Mouse (Mus musculus) E14TG2a.4 (cell line): ENCODE data around the gene Prickle1.

Source experiments
- H3K27me3 ChIP-seq: 2 replicates; pipeline ENCODE4 v1.6.1; 2014; ENCODE audit warnings: low read length, control low read depth; ENCODE audit not compliant: insufficient read depth
- H3K36me3 ChIP-seq: 2 replicates; pipeline ENCODE4 v1.6.1; 2014; ENCODE audit warnings: low read length, control low read depth; ENCODE audit not compliant: insufficient read depth
- H3K4me1 ChIP-seq: replicated peaks from 2 replicates; pipeline ENCODE4 v1.6.1; 2014; ENCODE audit warnings: low read depth, low read length, control low read depth
- H3K4me3 ChIP-seq: replicated peaks from 2 replicates; pipeline ENCODE4 v1.5.1; 2014; ENCODE audit warnings: mild to moderate bottlenecking, low read length
- H3K9me3 ChIP-seq: 2 replicates; pipeline ENCODE4 v1.6.1; 2014; ENCODE audit warnings: low read length, control low read depth
- CTCF ChIP-seq: conservative IDR thresholded peaks from 2 replicates; pipeline ENCODE4 v1.5.1; 2014; ENCODE audit warnings: low read length
- NANOG ChIP-seq: IDR thresholded peaks from 2 replicates; pipeline ENCODE4 v1.6.1; 2014; ENCODE audit warnings: borderline replicate concordance, low read length, mixed read lengths
- POU5F1 ChIP-seq: IDR thresholded peaks from 2 replicates; pipeline ENCODE4 v1.6.1; 2014; ENCODE audit warnings: low read length, borderline replicate concordance

Prickle1 gene

DNA sequence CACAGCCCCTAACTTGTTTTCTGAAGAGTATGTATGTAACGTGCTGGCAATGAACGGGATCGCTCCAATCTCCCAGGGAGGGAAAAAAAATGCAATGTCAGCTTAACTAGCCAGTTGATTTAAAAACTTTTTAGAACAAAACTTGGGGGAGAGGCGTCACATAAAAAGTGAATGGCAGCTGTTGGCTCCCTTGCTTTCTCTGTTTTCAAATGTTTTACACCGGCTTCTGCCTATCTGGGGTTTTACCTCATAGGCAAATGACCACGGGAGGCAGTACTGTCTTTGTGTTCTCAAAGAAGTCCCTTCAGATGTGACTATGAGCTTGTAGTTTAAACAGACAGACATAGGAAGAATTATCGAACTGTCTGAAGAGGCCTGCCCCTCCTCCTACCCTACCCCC lies 4.3 kb downstream of the Prickle1 start:
- Histone ChIP-seq H3K4me3 (no peak overlapping the region), H3K36me3 (no peaks in the 10 kb centered on the region), H3K4me1 (peaks cover 15% of the 10 kb centered on the region), H3K27me3 (peaks cover 53% of the 10 kb centered on the region), H3K9me3 (no peaks in the 10 kb centered on the region)
- TF ChIP-seq NANOG (no peak), CTCF (no peak)

DNA sequence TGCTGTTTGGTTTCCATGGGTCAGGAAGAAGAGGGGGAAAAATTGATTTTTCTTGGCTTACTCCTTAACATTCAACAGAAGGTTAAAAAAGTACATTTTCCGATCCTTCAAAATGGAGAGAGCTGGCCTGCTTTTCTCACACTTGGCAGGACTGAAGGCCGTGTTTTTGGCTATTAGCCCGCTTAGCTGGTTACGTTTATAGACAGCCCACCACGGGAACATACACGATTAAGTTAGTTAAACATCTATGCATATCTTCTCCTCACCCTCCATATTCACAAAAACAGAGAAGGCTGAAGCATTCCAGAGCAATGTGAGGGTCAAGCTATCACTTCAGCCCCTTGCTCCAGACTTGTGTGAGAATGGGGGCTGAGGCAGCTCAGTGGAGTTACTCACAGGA lies 7.3 kb downstream of the Prickle1 start:
- Histone ChIP-seq H3K9me3 (no peaks in the 10 kb centered on the region), H3K4me3 (no peak overlapping the region), H3K27me3 (peaks cover 45% of the 10 kb centered on the region), H3K4me1 (peaks cover 5% of the 10 kb centered on the region; the same call in 1 of the 2 replicates), H3K36me3 (no peaks in the 10 kb centered on the region)
- no peak for TF ChIP-seq NANOG

DNA sequence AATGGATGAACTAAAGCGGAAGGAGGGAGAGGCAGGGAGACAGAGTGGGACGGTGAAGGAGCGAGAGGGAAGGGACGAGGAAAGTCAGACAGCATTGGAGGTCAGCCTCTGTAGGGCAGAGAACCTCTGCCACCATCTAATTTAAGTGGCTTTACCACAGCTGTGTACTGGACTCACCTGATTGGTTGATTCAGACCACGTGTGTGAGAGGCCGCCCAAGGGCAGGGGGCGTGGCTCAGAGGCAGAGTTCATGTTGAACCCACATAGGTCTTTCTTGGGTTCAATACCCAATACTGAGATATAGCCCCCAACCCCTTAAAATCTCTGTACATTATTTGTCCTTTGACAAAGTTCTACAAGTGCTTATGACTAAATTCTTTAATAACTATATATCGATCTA lies 8.0 kb downstream of the Prickle1 start:
- TF ChIP-seq NANOG (no peak), POU5F1 (no peak), CTCF (no peak)

DNA sequence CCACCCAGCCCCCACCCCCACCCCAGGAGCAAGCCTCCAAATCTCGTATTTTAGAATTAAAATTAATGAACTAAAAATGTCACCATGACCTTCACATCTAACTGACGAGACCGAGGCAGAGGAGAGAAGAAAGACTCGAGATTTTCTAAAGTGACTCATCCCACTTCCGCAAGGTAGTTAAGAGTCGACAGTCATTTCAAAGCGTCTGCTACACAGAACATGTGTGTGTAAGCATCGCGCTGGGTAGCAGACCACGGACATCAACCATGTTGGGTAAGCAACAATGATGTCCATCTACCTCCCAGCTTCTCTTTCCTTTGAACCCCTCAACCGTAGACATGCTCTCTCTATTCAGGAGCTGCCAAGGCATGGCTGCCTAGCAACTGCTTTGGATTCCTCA lies 12.6 kb downstream of the Prickle1 start:
- H3K9me3 ChIP-seq = no peaks in the 10 kb centered on the region
- peaks cover 30% of the 10 kb centered on the region for H3K27me3 ChIP-seq
- no peak overlapping the region for H3K4me3 ChIP-seq
- peaks cover 16% of the 10 kb centered on the region for H3K4me1 ChIP-seq
- TF ChIP-seq POU5F1 (no peak), CTCF (no peak), NANOG (no peak)
- no peaks in the 10 kb centered on the region for H3K36me3 ChIP-seq

More for the DNA sequence above, 8.0 kb downstream of the Prickle1 start:
- Histone ChIP-seq H3K36me3 (no peaks in the 10 kb centered on the region), H3K9me3 (no peaks in the 10 kb centered on the region), H3K4me3 (no peak overlapping the region), H3K4me1 (peaks cover 5% of the 10 kb centered on the region; the same call in 1 of the 2 replicates), H3K27me3 (peaks cover 42% of the 10 kb centered on the region)

DNA sequence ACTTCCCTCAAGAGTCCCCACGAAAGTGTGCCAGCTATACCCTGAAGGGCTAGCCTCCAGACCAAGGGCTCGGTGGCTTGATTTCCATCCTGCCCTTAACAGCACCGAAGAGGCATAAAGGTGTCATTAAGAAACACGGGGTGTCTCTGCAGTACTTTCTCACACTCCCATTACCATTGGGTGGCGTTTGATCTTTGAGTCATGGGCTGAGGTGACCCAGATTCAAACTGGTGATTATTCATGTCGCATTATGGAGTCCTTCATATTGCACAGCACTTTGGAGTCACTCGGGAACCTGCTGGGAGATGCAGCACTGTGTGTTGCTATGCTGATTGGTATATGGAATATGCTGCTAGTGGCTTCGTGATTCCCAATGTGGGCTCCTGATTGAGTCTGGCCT lies 14.0 kb downstream of the Prickle1 start:
- Histone ChIP-seq H3K36me3 (no peaks in the 10 kb centered on the region), H3K4me1 (peaks cover 18% of the 10 kb centered on the region), H3K9me3 (no peaks in the 10 kb centered on the region), H3K27me3 (peaks cover 30% of the 10 kb centered on the region), H3K4me3 (no peak overlapping the region)
- no peak for TF ChIP-seq CTCF
- no peak for TF ChIP-seq NANOG
- no peak for TF ChIP-seq POU5F1

DNA sequence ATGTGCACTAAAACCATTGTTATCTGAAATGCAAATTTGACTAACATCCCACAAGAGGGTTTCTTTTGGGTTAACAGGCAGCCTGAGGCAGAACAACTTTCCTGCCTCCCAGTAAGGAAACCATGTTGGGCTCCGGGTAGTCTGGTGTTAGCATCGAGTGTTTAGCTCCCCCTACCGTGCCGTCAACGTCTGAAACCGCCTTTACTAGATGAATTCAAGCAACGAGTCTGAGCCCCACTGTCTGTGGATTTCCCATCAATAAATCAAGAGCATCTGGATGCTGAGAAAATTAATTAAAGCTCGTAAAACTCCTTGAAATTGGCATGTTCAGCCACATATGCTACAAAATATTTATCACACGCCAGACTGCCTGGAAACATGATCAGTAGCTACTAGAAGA lies 15.8 kb downstream of the Prickle1 start:
- no peaks in the 10 kb centered on the region for H3K9me3 ChIP-seq
- H3K36me3 ChIP-seq = no peaks in the 10 kb centered on the region
- H3K4me3 ChIP-seq = no peak overlapping the region
- H3K4me1 ChIP-seq = peaks cover 18% of the 10 kb centered on the region
- TF ChIP-seq POU5F1 = no peak
- no peak for TF ChIP-seq NANOG
- no peak for TF ChIP-seq CTCF
- H3K27me3 ChIP-seq = peaks cover 23% of the 10 kb centered on the region

DNA sequence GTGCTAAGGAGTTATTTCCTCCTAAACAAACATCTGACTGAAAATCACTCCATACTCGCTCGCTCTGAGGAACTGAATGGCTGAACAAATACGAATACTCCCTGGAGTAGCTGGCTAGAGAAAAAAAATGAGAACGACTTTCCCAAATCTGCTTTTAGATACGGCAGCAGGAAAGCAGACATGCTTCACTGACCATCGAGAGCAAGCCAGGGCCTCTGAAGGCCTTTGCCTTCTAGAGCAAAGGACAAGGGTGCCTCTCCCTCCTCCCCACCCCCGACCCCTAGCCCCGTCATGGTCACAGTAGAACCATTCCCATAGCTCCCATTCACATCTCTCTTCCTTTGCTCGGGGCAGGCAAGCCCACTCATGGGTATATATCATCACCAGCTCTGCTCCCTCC lies 16.6 kb downstream of the Prickle1 start:
- H3K4me3 ChIP-seq = no peak overlapping the region
- H3K9me3 ChIP-seq = no peaks in the 10 kb centered on the region
- peaks cover 18% of the 10 kb centered on the region for H3K4me1 ChIP-seq
- H3K27me3 ChIP-seq = peaks cover 18% of the 10 kb centered on the region
- H3K36me3 ChIP-seq = no peaks in the 10 kb centered on the region
- TF ChIP-seq POU5F1 (no peak), NANOG (no peak), CTCF (no peak)

DNA sequence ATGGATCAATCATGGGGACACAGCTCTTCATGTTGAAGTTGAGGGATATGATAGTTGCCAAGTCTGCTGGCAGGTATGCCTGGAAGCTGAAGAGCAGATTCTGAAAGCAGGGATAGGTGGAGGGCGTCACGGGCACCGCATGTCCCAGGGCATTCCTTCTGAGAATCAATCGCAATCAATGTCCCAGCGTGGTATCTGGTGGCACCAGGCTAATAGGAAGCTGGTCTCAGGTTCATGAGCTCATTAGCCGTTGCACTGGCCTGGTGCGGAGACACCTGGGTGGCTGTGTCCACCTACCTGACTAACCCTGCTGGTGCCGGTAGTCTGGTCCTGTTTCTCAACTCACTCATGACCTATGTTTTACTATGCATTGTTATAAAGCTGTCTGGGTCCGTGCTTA lies 19.3 kb downstream of the Prickle1 start:
- H3K36me3 ChIP-seq = no peaks in the 10 kb centered on the region
- TF ChIP-seq CTCF = no peak
- TF ChIP-seq NANOG = no peak
- no peak for TF ChIP-seq POU5F1

DNA sequence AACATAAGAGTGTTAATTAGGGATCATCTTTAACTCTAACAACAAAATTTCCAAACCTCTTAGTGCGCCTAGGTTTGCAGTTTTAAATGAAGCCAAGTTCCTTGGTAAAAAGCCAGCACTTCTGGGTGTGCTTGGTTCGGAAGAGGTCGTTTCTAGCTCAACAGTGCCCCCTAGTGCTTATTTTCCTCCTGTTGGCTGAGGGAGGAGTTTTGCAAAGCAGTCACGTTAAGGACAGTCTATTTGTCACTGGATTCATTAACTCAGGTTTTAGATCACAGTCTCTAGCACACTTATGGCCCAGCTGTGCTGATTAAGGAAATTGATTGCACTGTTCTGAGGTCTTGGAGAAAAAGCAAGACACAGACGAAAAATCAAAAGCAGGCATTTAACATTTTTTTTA lies 19.8 kb downstream of the Prickle1 start:
- peaks cover 6% of the 10 kb centered on the region; the same call in 1 of the 2 replicates for H3K27me3 ChIP-seq
- H3K9me3 ChIP-seq = no peaks in the 10 kb centered on the region
- TF ChIP-seq NANOG = no peak
- peak; percentile 43 for TF ChIP-seq CTCF
- TF ChIP-seq POU5F1 = no peak
- no peak overlapping the region for H3K4me3 ChIP-seq
- peaks cover 18% of the 10 kb centered on the region for H3K4me1 ChIP-seq
- H3K36me3 ChIP-seq = no peaks in the 10 kb centered on the region

More for the DNA sequence above, 19.3 kb downstream of the Prickle1 start:
- peaks cover 18% of the 10 kb centered on the region for H3K4me1 ChIP-seq
- H3K4me3 ChIP-seq = no peak overlapping the region
- peaks cover 9% of the 10 kb centered on the region; the same call in 1 of the 2 replicates for H3K27me3 ChIP-seq
- no peaks in the 10 kb centered on the region for H3K9me3 ChIP-seq

DNA sequence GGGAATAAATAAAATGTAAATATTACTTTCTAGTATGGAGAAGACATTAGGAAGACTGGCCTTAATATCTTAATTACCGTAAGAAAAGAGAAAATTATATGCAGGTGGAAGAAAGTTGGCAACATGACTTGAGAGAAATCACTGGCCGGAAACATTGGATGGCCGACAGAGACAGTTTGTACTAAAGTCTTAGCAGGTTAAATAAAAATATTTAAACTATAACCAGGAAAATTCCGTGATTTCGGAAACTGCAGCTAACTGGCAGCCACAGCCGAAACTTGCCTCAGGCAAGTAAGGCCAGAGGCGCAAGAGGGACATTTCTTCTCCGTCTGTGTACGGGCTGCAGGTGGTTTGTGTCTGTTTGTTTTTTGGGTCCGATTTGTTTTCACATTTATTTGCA lies 22.8 kb downstream of the Prickle1 start:
- peaks cover 8% of the 10 kb centered on the region for H3K27me3 ChIP-seq
- 0 out of 2 replicates have a peak, but pooled peaks cover under 1% of the 10 kb centered on the region for H3K4me1 ChIP-seq
- no peak for TF ChIP-seq POU5F1
- no peak for TF ChIP-seq NANOG
- TF ChIP-seq CTCF = no peak
- H3K36me3 ChIP-seq = no peaks in the 10 kb centered on the region
- H3K4me3 ChIP-seq = no peak overlapping the region
- no peaks in the 10 kb centered on the region for H3K9me3 ChIP-seq
